In the genomic region with DNA sequence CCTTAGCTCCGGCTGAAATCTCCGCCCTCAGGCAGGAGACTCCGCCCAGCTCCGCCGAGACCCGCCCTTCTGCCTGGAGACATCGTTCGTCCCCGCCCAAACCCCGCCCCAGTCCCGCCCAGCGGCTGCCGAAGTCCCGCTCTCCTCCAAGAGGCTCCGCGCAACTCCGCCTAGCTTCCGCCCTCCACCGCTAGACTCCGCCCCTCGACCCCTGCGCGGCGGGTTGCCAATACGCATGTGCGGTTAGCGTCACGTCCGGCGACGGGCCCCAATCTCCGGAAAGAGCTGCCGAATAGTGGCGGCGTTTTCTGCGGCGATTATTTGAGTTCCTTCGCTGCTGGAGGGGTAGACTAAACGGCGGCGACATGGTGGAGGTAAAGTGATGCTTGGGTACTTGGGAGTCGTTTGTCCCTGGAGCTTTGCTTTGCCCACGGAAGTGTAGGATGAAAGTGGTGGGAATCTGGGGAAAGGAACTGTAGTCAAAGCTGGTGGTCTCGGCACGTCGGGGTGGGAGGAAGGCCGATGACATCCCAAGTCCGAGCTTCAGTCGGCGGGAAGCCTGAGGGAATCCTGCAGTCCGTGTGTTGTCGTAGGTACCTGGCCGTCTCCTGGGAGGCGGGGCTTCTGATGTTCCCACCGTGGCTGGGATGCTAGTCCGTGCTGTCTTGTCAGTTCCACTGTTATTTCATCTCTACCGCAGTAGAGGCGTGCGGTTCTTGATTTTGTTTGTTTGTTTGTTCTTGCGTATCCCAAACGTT, we compare ENCODE assay signal across 8 mouse cellular contexts. TPM values are rescaled to one million over a fixed set of nuclear protein-coding genes. Genes with fewer than 3 reads are reported as not detected.
DNase-seq lines count a peak whose midpoint lies in the region; ATAC-seq and TF ChIP-seq lines count a peak whose summit lies in the region.

A gene (plus strand): TSS at position 242 of the 758 bp plus-strand sequence.

- H3K9me3 ChIP-seq in hindbrain, embryonic 13.5 days = no peaks in the 10 kb centered on the region

- H3K27ac ChIP-seq in hindbrain, embryonic 13.5 days = peak within 1 kb of the TSS; percentile 78

- in situ Hi-C loops in Patski (cut with MboI; ENCODE audit: low pct_unique_long_range_greater_than_20kb) = loop anchor here (25.0 kb wide), 1 partner anchor 693 kb away; a partner anchor contains a TSS

- no peak for TF ChIP-seq CTCF in Patski (IDR thresholded peaks at IDR 0.05)

- peak; percentile 98 for DNase-seq in Patski (ENCODE audit: low read depth, low spot score)
- peak; percentile 100 for DNase-seq in cerebellum, postnatal 14 days
- peak; percentile 96 to 99 for DNase-seq in frontal cortex, postnatal 14 days (ENCODE audit: low spot score in 2 of 2)
- peak; percentile 98 to 99 for DNase-seq in layer of hippocampus, postnatal 25 days (ENCODE audit: extremely low spot score in 1 of 2, low spot score in 1 of 2)
- DNase-seq in lung, postnatal 25 days (ENCODE audit: low spot score) = peak; percentile 99
- DNase-seq in retina, embryonic 14.5 days (ENCODE audit: low spot score) = peak; percentile 98
- peak; percentile 99 for DNase-seq in thymus, postnatal 4 days

- CTCF ChIA-PET in Patski (lab: Charles Lee) = interaction anchor here (0.8 to 3.5 kb wide), 6 partner anchors 16 to 58 kb away, joined by 3 to 41 read pairs (median 4); a partner anchor contains a TSS

- peak within 1 kb of the TSS; percentile 70 for H3K4me2 ChIP-seq in hindbrain, embryonic 13.5 days

- peak within 1 kb of the TSS; percentile 81 for H3K4me3 ChIP-seq in hindbrain, embryonic 13.5 days

- H3K36me3 ChIP-seq in hindbrain, embryonic 13.5 days = peaks cover 32% of the 10 kb centered on the region

- peaks cover 14% of the 10 kb centered on the region for H3K4me1 ChIP-seq in hindbrain, embryonic 13.5 days (replicated peaks)

- peak; percentile 98 for ATAC-seq in Patski
- ATAC-seq in hindbrain, embryonic 13.5 days (ENCODE audit: low FRiP score) = peak; percentile 99

- peak within 1 kb of the TSS; percentile 87 for H3K9ac ChIP-seq in hindbrain, embryonic 13.5 days

- H3K27me3 ChIP-seq in Patski = peaks cover 14% of the 10 kb centered on the region
- no peaks in the 10 kb centered on the region for H3K27me3 ChIP-seq in hindbrain, embryonic 13.5 days

- POLR2A ChIA-PET in Patski (lab: Charles Lee) = interaction anchor here (0.8 kb wide), 1 partner anchor 913 kb away, joined by 8 read pairs; no protein-coding TSS in a partner anchor

- WGBS in hindbrain, embryonic 13.5 days = under 1% methylated on average over 61 of the region's 61 CpGs

RNA-seq across cellular contexts. Expression of the gene that starts here (rescaled TPM):
- 85.3 TPM for polyA plus RNA-seq in Patski (2021)
- polyA plus RNA-seq in hindbrain, embryonic 13.5 days (2015; fragmentation: Nextera tagmentation; extraction: Ambion mirVana) = 107 and 108 TPM in 2 replicates
- 10 to 100 TPM; 45.0 to 51.1 TPM for total RNA-seq in layer of hippocampus, postnatal 25 days (2021)

Comparison
In these comparisons a context has a peak if more than half of its experiments do, and no peak if none do; other contexts are left out.
1. Peak in every context shown above with its lines: DNase-seq, ATAC-seq, H3K4me3 ChIP-seq and H3K27ac ChIP-seq.